Mouse (Mus musculus): ENCODE measurements around the gene Ninj2. TPM values are rescaled to one million over a fixed set of nuclear protein-coding genes. Genes with fewer than 3 reads are reported as not detected.

Gene Ninj2
- polyA plus RNA-seq, 1 experiment from 2014 or later, result not detected

DNA sequence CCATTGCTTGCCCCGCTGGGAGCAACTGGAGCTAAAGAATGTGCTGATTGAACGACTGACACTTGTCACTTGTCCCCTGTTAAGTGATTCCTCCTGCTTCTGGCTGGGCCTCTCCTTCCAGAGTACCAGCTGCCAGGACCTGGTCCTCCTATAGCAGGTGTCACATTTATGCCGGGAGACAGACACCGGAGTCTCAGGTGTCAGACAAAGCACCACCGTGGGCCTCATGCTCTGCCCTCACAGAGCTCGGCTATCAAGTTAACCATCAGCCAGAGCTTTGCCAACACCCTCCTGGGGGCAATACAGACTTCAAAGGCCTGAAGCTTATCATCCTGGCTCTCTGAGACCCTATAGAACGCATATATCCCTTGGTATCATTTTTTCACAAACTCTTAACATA lies 142.7 kb downstream of the Ninj2 start:
- Histone ChIP-seq H3K4me3 (no peak overlapping the region), H3K4me1 (replicated peaks) (no peaks in the 10 kb centered on the region), H3K9ac (peak overlapping the region; percentile 0; the same call in 1 of the 2 replicates), H3K27me3 (no peaks in the 10 kb centered on the region), H3K27ac (no peak overlapping the region), H3K9me3 (no peaks in the 10 kb centered on the region), H3K36me3 (no peaks in the 10 kb centered on the region), H3K4me2 (no peak overlapping the region)
- no peak for ATAC-seq (ENCODE audit: low FRiP score)
- WGBS, result 54% methylated on average over 7 of the region's 7 CpGs

DNA sequence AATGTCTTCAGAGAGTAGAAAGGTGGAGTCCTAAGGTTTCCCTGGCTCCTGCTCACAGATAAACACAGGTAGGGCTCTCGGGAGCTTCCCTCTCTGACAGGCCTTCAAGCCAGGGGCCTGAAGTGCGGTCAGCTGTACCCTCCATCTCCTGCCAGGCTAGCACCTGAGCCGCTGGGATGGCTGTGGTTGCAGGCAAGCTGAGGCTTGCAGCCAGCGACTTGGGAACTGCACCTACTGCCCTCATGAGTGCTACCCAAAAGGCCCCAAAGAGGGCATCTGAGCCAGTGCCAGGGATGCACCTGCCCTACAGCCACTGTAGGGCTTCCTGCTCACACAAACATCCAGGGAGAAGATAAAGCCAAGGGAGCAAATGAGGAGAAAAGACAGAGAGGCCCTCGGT lies 147.3 kb downstream of the Ninj2 start:
- no peaks in the 10 kb centered on the region for H3K27me3 ChIP-seq
- no peak overlapping the region for H3K4me3 ChIP-seq
- H3K4me2 ChIP-seq, result no peak overlapping the region
- H3K9ac ChIP-seq, result no peak overlapping the region
- H3K27ac ChIP-seq, result no peak overlapping the region
- H3K4me1 ChIP-seq (replicated peaks), result no peaks in the 10 kb centered on the region
- H3K9me3 ChIP-seq, result no peaks in the 10 kb centered on the region
- ATAC-seq (ENCODE audit: low FRiP score), result no peak
- 85% methylated on average over 5 of the region's 5 CpGs for WGBS
- no peaks in the 10 kb centered on the region for H3K36me3 ChIP-seq

DNA sequence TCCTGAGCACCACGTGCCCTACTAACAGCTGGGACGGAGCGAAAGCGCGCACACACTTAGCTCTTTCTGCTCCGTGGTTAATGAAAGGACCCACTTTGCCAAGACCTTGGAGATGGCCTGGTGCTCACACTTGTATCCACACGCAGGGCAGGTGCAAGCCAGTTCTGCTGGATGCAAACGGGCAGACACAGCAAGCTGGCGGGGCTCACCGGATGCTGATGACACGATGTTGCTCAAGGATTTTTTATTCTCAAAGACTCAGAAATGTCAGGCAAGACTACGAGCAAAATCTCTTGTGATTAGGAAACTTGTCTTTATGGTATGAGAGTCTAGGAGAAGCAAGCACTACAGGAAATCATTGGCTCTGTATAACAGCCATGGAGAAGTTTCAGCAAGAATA lies 148.3 kb downstream of the Ninj2 start:
- ATAC-seq (ENCODE audit: low FRiP score), result no peak

DNA sequence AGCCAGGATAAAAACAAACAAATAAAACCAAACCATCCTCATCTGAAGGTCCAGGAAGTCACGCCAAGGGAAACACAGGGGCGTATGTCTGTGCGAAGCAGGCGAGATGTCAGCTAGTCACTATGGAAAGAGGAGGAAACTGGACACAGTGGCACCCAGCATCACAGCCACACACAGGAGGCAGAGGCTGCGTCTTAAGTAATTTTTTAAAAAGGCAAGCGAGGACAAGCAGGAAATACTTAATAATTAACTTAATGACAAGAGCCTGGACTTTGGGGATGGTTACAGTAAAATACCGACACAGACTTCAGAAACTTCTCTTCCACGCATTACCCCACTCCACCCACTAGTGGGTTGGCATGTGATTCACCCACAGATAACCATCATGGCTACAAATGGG lies 149.4 kb downstream of the Ninj2 start:
- H3K27ac ChIP-seq, result no peak overlapping the region
- WGBS, result 82% methylated on average over 8 of the region's 8 CpGs
- H3K9me3 ChIP-seq, result no peaks in the 10 kb centered on the region
- no peak for ATAC-seq (ENCODE audit: low FRiP score)
- no peak overlapping the region for H3K9ac ChIP-seq
- H3K4me2 ChIP-seq, result no peak overlapping the region
- no peaks in the 10 kb centered on the region for H3K27me3 ChIP-seq
- no peak overlapping the region for H3K4me3 ChIP-seq
- no peaks in the 10 kb centered on the region for H3K36me3 ChIP-seq
- no peaks in the 10 kb centered on the region for H3K4me1 ChIP-seq (replicated peaks)

More for the DNA sequence above, 148.3 kb downstream of the Ninj2 start:
- H3K4me3 ChIP-seq, result no peak overlapping the region
- WGBS, result 92% methylated on average over 12 of the region's 12 CpGs
- H3K27me3 ChIP-seq, result no peaks in the 10 kb centered on the region
- H3K27ac ChIP-seq, result no peak overlapping the region
- no peaks in the 10 kb centered on the region for H3K36me3 ChIP-seq
- no peak overlapping the region for H3K9ac ChIP-seq
- no peaks in the 10 kb centered on the region for H3K4me1 ChIP-seq (replicated peaks)
- H3K4me2 ChIP-seq, result no peak overlapping the region
- H3K9me3 ChIP-seq, result no peaks in the 10 kb centered on the region

DNA sequence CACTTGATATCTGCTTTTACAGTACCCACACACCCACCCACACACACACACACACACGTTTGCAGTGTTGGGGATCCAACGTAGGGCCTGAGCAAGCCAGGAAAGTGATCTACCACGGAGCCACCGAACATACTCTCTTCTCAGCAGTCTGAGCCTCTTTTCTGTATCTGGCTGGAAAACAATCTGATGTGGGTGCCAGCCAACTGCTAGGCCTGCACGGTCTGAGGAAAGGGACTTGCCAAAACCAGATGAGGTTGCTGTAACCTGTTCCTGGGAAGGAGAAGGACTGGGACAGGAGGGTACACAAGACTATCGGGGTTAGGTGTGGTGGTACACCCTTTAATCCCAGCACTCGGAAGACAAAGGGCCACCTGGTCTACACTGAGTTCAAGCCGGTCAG lies 150.1 kb downstream of the Ninj2 start:
- 85% methylated on average over 8 of the region's 8 CpGs for WGBS

DNA sequence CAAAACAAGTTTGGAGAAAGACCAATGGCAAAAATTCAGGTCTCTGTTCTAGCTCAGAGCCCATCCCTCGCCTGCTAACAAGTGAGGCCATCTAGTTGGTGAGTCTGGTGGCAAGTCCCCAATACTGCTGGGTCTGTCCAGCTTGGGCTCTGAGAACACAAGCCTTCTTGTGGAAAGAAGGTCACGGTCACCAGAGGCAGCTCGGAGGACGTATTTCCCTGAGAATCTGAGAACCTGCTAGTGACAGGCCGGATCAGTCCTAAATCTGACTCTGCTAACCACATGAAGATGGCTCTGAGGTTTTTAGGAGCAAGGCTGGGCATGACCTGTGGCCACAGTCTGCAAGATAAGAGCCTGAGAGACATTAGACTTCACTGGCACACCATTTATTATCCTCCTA lies 153.5 kb downstream of the Ninj2 start:
- 83% methylated on average over 5 of the region's 5 CpGs for WGBS
- Histone ChIP-seq H3K27ac (no peak overlapping the region), H3K36me3 (no peaks in the 10 kb centered on the region), H3K4me2 (no peak overlapping the region), H3K9me3 (no peaks in the 10 kb centered on the region), H3K4me1 (replicated peaks) (no peaks in the 10 kb centered on the region), H3K27me3 (no peaks in the 10 kb centered on the region), H3K9ac (no peak overlapping the region), H3K4me3 (no peak overlapping the region)
- no peak for ATAC-seq (ENCODE audit: low FRiP score)

More for the DNA sequence above, 150.1 kb downstream of the Ninj2 start:
- no peaks in the 10 kb centered on the region for H3K36me3 ChIP-seq
- H3K27me3 ChIP-seq, result no peaks in the 10 kb centered on the region
- no peak overlapping the region for H3K9ac ChIP-seq
- H3K4me3 ChIP-seq, result no peak overlapping the region
- ATAC-seq (ENCODE audit: low FRiP score), result no peak
- no peaks in the 10 kb centered on the region for H3K9me3 ChIP-seq
- H3K27ac ChIP-seq, result no peak overlapping the region
- no peaks in the 10 kb centered on the region for H3K4me1 ChIP-seq (replicated peaks)
- H3K4me2 ChIP-seq, result no peak overlapping the region

DNA sequence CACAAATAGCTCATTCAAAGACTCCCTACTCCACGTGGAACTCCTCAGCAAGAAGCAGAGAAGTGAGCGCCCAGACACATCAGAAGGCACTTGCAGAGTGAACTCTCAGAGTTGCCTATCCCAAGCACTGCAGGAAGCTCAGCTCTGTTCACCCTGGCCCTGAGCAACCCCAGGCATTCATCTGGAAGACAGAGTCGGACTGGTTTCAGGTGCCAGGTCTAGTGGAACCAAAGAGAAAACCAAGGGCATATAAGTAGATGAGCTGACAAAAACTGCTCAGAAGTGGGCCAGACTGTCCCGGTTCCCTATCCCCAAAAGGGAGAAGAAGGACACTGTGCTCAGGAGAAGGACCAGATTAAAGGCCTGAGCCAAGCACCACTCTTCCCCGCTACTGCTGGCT lies 156.7 kb downstream of the Ninj2 start:
- Histone ChIP-seq H3K9ac (no peak overlapping the region), H3K4me2 (no peak overlapping the region), H3K4me3 (no peak overlapping the region), H3K4me1 (replicated peaks) (no peaks in the 10 kb centered on the region), H3K27me3 (no peaks in the 10 kb centered on the region), H3K36me3 (no peaks in the 10 kb centered on the region), H3K9me3 (no peaks in the 10 kb centered on the region), H3K27ac (no peak overlapping the region)
- WGBS, result 75% methylated on average over 5 of the region's 5 CpGs
- no peak for ATAC-seq (ENCODE audit: low FRiP score)

Other genes starting within 250 kb of the Ninj2 start
- 44.3 and 44.9 TPM in 2 replicates for gene Erc1, start 245.2 kb upstream of the Ninj2 start, polyA plus RNA-seq (2015; fragmentation: Nextera tagmentation; extraction: Ambion mirVana)
- 25.7 and 26.5 TPM in 2 replicates for gene Rad52, start 190.7 kb upstream of the Ninj2 start, polyA plus RNA-seq (2015; fragmentation: Nextera tagmentation; extraction: Ambion mirVana)
- 56.5 and 60.0 TPM in 2 replicates for gene Wnk1, start 54.7 kb upstream of the Ninj2 start, polyA plus RNA-seq (2015; fragmentation: Nextera tagmentation; extraction: Ambion mirVana)
- gene D330020A13Rik, start 201.0 kb downstream of the Ninj2 start, polyA plus RNA-seq (2015; fragmentation: Nextera tagmentation; extraction: Ambion mirVana), result 0.18 TPM in 1 of 2 replicates, not detected in the other
- gene B4galnt3, start 201.2 kb downstream of the Ninj2 start, polyA plus RNA-seq (2015; fragmentation: Nextera tagmentation; extraction: Ambion mirVana), result 0.09 and 0.27 TPM in 2 replicates

Data from hindbrain, embryonic 13.5 days (tissue).